Mouse (Mus musculus): ENCODE results near the gene Yipf4.

- TF ChIP-seq CTCF (conservative IDR thresholded peaks at IDR 0.05; ENCODE audit: insufficient read depth, insufficient read length, low read depth, low read length) (no peak), POLR2A (IDR thresholded peaks at IDR 0.05; ENCODE audit: low read depth, low read length) (no peak)
Measured at GRCm38 (mm10) chr17:74456825-74457224, 32.5 kb upstream of the Yipf4 start.

Data from kidney, adult 2 months (tissue).